Mouse (Mus musculus) layer of hippocampus, adult 18-20 months (tissue): Measurements from ENCODE around the gene Mpdu1. TPM values are rescaled to one million over a fixed set of nuclear protein-coding genes. Genes with fewer than 3 reads are reported as not detected.
A peak's percentile ranks its signal among the peaks of the same experiment; 100 is the strongest.

Experiments
- DNase-seq, 2 experiments: peaks; one replicate each; pipeline ENCODE4 v3.0.0; 2022; ENCODE audit warnings: low spot score in 2 of 2
- total RNA-seq, 2 experiments: library from RNA; stranded (reverse); gene quantifications; 2 replicates each; pipeline ENCODE4 v1.2.3; 2021

The Mpdu1 gene
- total RNA-seq, 2 experiments from 2014 or later, result 56.2 to 60.3 TPM

DNA sequence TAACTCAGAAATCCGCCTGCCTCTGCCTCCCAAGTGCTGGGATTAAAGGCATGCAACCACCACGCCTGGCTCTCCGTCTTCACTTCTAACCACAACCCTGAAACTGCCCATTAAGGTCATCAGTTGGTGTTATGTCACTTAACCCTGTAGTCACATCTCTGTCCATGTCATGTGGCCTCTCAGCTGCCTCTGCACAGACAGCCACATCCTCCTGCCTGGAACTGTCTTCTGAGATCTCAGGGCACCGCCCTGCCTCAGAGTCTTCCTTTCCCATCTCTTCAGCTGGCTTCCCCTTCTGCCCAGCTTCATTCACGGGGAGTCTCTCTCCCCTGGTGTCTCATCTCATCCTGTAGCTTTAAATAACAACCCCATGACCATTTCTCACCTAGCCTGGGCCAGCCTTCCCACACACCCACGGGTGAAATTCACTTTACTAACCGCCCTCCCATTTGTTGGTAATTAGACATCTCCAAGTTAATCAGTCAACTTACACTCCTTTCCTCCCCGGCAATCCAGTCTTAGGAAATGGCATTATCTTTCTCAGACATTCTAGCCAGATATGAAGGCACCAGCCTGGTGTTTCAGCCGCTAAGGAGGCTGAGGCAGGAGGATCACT, 29.9 kb upstream of the Mpdu1 start:
- no peak for DNase-seq

DNA sequence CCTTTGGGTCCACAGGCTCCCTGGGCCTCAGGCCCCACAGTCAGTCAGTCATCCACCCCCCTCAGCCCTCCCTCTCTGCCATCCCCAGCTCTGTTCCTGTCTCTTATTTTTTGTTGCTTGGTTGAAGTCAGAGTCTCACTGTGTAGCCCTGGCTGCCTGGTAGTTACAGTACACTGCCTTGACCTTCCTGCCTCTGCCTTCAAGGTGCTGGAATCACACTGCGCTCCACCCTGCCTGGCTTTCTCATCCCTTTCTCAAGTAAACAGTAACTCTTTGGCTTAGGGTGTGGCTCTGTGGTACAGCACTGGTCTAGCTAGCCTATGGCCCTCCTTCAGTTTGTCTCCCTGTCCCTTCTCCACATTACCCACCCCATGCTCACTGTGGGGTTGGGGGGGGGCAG, 27.4 kb upstream of the Mpdu1 start:
- DNase-seq, result no peak

GRCm38 (mm10) chr11:69687061-69687460, 24.6 kb upstream of the Mpdu1 start:
- no peak for DNase-seq

DNA sequence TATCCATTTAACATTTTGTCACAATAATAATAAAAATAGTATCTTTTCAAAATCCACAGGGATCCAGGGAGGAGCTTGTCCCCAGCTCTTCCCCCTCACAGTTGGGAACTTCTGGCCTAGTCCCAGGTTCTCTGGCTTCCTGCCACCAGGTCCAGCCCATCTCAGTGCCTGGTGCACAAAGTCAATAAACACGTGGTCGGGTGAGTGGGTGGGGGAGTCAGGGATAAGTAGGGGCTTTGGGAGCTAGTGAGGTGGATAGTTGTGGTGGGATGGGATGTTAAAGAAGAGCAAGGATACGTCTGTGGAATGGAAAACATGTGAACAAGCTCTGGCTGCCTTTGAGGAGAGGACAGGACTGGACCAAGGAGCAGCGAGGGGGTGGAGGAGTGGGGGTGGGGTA, 23.9 kb upstream of the Mpdu1 start:
- DNase-seq, result peak in 1 of 2 experiments; percentile 68

DNA sequence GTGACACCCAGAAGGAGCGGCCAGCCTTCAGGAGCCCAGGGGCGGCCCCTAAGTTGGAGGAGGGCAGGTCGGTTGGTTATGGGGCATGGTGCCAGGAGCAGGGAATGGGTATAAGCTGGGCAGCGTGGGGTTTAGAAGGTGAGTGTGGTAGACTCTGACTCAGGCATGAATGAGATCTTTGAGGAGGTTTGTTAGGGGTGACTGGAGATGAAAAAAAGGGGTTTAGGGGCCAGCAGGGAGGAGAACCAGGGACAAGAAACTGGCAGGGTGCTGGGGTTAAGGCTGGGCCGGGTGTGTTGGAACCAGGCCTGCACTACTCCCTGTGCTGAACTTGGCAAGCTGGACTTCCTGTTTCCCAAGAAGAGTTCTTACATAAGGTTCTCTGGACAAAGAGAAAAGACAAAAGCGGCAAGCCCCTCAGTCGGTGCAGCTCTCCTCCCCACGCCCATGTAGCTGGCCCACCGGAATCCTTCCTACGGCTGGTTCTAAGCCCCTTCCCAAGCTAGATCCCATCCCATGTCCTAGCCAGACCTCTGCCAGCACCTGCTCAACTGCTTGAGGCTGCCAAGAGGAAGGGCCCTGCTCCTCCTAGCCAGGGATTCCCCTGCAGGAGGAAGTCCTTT, 23.2 kb upstream of the Mpdu1 start, which contains the start of gene Tnfsf13:
TSS of gene Tnfsf13 (minus strand) at position 259 of the 623 bp plus-strand sequence.
- DNase-seq, result peak in 1 of 2 experiments; percentile 63

GRCm38 (mm10) chr11:69684936-69685335, 22.5 kb upstream of the Mpdu1 start:
- no peak for DNase-seq

GRCm38 (mm10) chr11:69684128-69684745, 21.8 kb upstream of the Mpdu1 start:
- no peak for DNase-seq

DNA sequence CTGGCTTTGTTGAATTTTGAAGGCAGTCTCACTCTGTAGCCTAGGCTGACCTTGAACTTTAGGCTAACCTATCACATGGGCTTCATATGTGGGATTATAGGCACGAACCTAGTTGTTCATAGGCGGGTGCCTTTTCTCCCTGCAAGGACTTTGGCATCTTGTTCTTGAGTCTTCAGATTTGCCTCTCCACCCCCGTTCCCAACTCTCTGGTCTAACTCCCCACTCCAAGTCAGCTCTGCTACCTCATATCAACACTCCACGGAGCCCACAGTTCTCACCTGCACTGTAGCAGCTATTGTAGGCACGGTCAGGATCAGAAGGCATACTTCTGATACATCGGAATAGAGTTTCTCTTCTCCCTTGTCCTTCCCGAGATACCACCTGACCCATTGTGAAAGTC, 21.1 kb upstream of the Mpdu1 start:
- DNase-seq, result no peak

GRCm38 (mm10) chr11:69682840-69683533, 20.5 kb upstream of the Mpdu1 start:
- DNase-seq, result peak; percentile 80 to 94

DNA sequence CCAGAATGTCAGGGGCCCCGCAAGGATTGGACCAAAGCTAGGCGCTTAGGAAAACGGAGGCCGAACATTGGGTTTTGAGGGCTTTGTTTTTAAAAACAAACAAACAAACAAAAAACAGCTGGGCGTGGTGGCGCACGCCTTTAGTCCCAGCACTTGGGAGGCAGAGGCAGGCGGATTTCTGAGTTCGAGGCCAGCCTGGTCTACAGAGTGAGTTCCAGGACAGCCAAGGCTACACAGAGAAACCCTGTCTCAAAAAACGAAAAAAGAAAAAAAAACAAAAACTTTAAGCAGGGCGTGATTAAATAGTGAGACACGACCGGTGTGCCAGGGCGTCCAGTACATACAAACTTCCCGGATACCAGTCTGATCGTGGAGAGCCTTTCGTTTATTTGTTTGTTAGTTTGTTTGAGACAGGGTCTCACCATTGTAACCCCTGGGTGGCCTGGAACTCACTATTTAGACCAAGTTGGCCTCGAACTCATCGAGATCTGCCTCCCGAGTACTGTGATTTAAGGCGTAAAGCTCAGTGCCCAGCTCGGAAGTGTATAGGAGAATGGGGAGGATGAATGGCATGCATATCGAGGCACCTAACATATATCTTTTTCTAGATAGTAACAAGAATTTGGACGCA, 19.9 kb upstream of the Mpdu1 start:
- no peak for DNase-seq

- peak; percentile 98 for DNase-seq
Measured at GRCm38 (mm10) chr11:69681314-69682208, 19.1 kb upstream of the Mpdu1 start, which contains the start of gene Senp3. Gene Senp3 (minus strand): TSS chr11:69682084.

DNA sequence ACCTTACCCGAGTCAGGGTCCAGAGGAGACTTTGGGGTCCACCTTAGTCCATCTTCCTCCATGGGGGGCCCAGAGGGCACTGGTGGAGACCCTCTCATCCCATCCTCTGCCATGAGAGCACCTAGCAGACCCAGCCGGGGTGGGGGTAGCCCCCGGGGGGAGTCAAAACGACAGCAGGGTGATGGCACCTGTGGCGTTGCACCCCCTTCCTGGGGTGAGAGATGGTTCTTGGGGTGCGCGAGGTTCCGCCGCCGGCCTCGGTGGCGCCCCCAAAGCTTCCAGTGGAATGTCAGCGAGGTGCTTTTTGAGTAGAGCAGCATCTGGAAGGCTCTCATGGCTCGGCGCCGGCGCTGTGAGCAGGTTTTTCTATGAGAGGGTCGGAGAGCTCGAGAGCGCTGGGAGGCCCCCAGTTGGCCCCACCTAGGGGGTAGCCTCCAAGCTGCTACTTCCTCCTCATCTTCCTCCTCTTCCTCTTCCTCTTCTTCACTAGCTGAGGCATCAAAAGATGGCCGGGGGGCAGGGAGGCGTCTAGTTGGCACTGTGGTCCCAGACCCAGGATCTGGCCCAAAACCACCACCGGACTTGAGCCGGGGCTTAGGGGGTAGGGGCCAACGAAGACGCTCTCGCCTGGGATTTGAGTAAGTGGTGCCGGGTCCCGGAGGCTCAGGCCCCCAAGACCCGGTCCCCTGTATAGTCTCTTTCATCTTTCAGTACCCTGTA, 17.9 kb upstream of the Mpdu1 start:
- no peak for DNase-seq

DNA sequence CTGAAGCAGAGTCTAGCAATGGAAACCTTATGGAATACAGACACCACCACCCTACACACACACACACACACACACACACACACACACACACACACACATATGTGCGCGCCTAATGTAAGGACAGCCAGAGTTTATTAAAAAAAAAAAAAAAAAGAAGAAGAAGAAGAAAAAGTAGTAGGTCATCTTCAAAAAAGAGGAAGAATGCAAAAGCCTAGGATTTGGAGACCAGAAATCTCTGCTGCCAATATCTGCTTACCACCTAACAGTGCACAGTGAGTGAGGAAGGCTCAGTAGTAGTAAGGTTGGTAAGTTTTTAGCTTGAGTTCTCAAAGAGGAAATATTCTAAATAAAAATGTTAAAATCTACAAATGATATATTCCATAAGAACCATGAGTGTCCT, 16.7 kb upstream of the Mpdu1 start:
- no peak for DNase-seq

GRCm38 (mm10) chr11:69672211-69672706, 9.8 kb upstream of the Mpdu1 start, which contains the start of gene Eif4a1:
Gene Eif4a1 (minus strand): TSS chr11:69672423.
- peak; percentile 100 for DNase-seq

- DNase-seq, result no peak
Measured at GRCm38 (mm10) chr11:69671726-69672124, 9.3 kb upstream of the Mpdu1 start.

DNA sequence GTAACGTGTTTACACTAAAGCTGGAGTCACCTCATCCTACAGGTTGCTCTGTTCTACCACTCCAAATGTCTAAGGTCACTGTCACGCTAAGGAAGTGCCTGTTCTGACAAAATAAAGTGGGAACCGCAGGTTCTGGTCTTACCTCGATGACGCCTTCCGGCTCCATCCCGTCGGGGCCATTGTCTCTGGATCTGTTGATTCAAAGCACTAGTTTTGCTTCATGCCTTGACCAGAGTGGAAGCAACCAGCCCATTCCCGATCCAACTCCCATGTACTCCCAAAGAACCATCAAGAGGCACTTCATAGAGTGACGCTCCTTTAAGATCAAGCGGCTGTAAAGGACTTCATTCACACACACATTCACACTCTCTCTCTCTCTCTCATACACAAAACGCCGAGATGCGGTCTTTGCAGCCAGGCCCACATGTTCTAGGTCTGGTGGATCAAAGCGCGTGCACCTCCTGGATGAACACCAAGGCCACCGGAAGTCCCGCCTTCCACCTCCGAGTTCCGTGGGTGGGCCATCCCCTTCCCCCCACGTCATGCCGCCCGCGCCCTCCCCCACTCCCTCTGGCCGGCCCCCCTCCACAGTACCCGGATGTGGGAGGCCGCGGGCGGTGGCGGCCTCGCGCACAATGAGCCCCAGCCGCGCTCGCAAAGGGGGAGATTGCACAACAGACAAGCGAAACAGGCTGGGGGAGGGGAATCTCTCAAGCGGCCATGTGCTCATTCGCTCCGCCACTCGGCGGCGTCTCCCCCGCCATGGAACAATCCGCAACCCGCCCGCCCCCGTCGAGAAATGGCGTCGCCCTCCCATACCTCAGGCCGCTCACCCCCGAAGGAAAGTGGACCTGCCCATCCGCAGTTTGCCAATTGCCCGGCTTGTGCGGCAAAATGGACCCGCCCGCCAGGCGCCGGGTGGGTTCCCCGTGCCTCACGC, 8.6 kb upstream of the Mpdu1 start:
- peak; percentile 90 to 96 for DNase-seq

- DNase-seq, result no peak
Measured at GRCm38 (mm10) chr11:69666665-69667005, 4.2 kb upstream of the Mpdu1 start.

DNA sequence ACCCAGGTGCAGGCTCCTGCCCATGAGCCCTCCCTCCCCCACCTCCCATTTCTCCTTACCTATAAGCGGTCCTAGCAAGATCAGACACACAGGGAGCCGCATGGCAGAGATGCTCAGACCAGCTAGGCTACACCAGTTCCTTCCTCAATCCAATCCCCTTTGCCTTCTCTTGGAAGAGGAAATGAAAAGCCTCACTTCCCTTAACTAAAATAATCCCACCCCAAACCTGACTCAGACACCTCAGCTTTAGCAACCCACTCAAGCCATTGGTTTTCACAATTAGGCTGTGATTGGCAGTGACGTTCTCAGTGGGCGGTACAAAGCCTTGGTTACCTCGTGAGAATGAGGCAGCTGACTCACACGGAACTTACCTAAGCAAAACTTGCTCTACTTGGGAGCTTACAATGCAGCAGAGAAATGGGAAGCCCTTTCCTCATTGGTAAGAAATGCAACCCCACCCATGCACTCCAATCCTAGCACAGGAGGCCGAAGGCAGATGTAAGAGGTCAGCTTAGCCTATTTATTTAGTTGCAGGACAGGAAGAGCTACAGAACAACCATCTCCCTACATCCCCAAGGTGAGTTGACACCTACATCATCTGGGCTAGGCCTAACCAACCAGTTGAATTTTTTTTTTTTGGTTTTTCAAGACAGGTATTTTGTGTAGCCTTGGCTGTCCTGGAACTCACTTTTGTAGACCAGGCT, 3.7 kb upstream of the Mpdu1 start, which contains the start of gene Cd68:
TSS of gene Cd68 (minus strand) at position 193 of the 704 bp plus-strand sequence.
- peak; percentile 66 to 77 for DNase-seq
